Mouse (Mus musculus) liver, postnatal 0 days (tissue): ENCODE measurements around the gene Cyp2u1.

Experiments
- CTCF ChIP-seq: sonication (generic); IDR thresholded peaks from 2 replicates; pipeline ENCODE4 v1.5.1; 2016; ENCODE audit warnings: antibody characterized with exemption, low read depth
- EP300 ChIP-seq: IDR thresholded peaks from 2 replicates; pipeline ENCODE4 v1.6.1; 2016; ENCODE audit warnings: antibody characterized with exemption, low read depth, mild to moderate bottlenecking

DNA sequence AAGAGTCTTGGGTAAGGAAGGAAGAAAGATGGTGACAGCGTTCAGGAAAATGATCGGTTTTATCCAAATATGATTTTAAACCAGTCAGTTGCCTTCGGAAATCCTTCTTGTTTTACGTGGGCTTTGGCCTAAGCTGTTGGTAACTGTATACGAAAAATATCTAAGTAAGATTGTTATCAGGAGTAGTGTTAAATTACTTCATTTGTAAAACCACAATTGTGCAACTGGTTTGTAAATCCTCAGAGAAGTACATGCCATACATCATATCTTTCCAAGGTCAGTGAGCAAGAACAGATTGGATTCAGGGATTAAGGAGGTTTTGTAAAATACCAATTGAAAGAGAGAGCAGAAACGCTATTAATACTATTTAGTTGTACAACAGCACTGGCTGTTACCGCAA, 3.2 kb upstream of the Cyp2u1 start:
- TF ChIP-seq CTCF (no peak), EP300 (no peak)
